Mouse (Mus musculus): ENCODE measurements around the gene Scap. TPM values are rescaled to one million over a fixed set of nuclear protein-coding genes. Genes with fewer than 3 reads are reported as not detected.
"Not testable (repeated sequence)": the region's sequence is repeated elsewhere in the genome, so short reads cannot be mapped to it uniquely, and the experiment has no call there.

Gene Scap
- polyA plus RNA-seq, 1 experiment from 2014 or later = 47.3 TPM

- no peak overlapping the region for H3K9ac ChIP-seq
- no peaks in the 10 kb centered on the region for H3K9me3 ChIP-seq (replicated peaks)
- no peak for ATAC-seq (ENCODE audit: low FRiP score)
- no peak overlapping the region for H3K27ac ChIP-seq
- no peaks in the 10 kb centered on the region for H3K27me3 ChIP-seq
- 84% methylated on average over 5 of the region's 5 CpGs for WGBS
- H3K4me2 ChIP-seq (replicated peaks) = no peak overlapping the region
- peaks cover 44% of the 10 kb centered on the region for H3K36me3 ChIP-seq
- no peaks in the 10 kb centered on the region for H3K4me1 ChIP-seq
- H3K4me3 ChIP-seq = no peak overlapping the region
Observed at GRCm38 (mm10) chr9:110366746-110367145, 33.7 kb downstream of the Scap start.

- no peak overlapping the region for H3K27ac ChIP-seq
- peaks cover 52% of the 10 kb centered on the region for H3K36me3 ChIP-seq
- 93% methylated on average over 3 of the region's 3 CpGs for WGBS
- H3K4me1 ChIP-seq = no peaks in the 10 kb centered on the region
- no peak for ATAC-seq (ENCODE audit: low FRiP score)
- no peaks in the 10 kb centered on the region for H3K9me3 ChIP-seq (replicated peaks)
- no peak overlapping the region for H3K4me2 ChIP-seq (replicated peaks)
- no peaks in the 10 kb centered on the region for H3K27me3 ChIP-seq
- no peak overlapping the region for H3K9ac ChIP-seq
- no peak overlapping the region for H3K4me3 ChIP-seq
Observed at GRCm38 (mm10) chr9:110369860-110370259, 36.8 kb downstream of the Scap start.

- Histone ChIP-seq H3K27me3 (no peaks in the 10 kb centered on the region), H3K4me3 (no peak overlapping the region), H3K4me2 (replicated peaks) (no peak overlapping the region), H3K9me3 (replicated peaks) (no peaks in the 10 kb centered on the region), H3K9ac (no peak overlapping the region), H3K4me1 (no peaks in the 10 kb centered on the region), H3K27ac (no peak overlapping the region), H3K36me3 (peaks cover 66% of the 10 kb centered on the region)
- 95% methylated on average over 13 of the region's 13 CpGs for WGBS
- ATAC-seq (ENCODE audit: low FRiP score) = no peak
Observed at GRCm38 (mm10) chr9:110373871-110374270, 40.8 kb downstream of the Scap start.

GRCm38 (mm10) chr9:110375668-110376067 is 42.6 kb downstream of the Scap start:
- no peak overlapping the region for H3K4me3 ChIP-seq
- no peak for ATAC-seq (ENCODE audit: low FRiP score)
- H3K27ac ChIP-seq = no peak overlapping the region
- H3K27me3 ChIP-seq = no peaks in the 10 kb centered on the region
- H3K9ac ChIP-seq = no peak overlapping the region
- H3K4me1 ChIP-seq = no peaks in the 10 kb centered on the region
- H3K36me3 ChIP-seq = peaks cover 77% of the 10 kb centered on the region
- WGBS = 89% methylated on average over 3 of the region's 3 CpGs
- H3K4me2 ChIP-seq (replicated peaks) = no peak overlapping the region
- no peaks in the 10 kb centered on the region for H3K9me3 ChIP-seq (replicated peaks)

GRCm38 (mm10) chr9:110377655-110378054 is 44.6 kb downstream of the Scap start:
- H3K4me3 ChIP-seq; H3K9me3 ChIP-seq (replicated peaks); H3K9ac ChIP-seq; ATAC-seq (ENCODE audit: low FRiP score); H3K4me2 ChIP-seq (replicated peaks); H3K27me3 ChIP-seq; H3K27ac ChIP-seq; H3K4me1 ChIP-seq: not testable (repeated sequence)
- WGBS = 93% methylated on average over 14 of the region's 15 CpGs
- H3K36me3 ChIP-seq = peaks cover 83% of the 10 kb centered on the region

GRCm38 (mm10) chr9:110379361-110379760 is 46.3 kb downstream of the Scap start:
- peaks cover 83% of the 10 kb centered on the region for H3K36me3 ChIP-seq
- H3K9ac ChIP-seq = no peak overlapping the region

GRCm38 (mm10) chr9:110380662-110381061 is 47.6 kb downstream of the Scap start:
- ATAC-seq (ENCODE audit: low FRiP score) = peak; percentile 33
- H3K27ac ChIP-seq = no peak overlapping the region
- H3K4me2 ChIP-seq (replicated peaks) = no peak overlapping the region
- H3K9ac ChIP-seq = no peak overlapping the region
- no peak overlapping the region for H3K4me3 ChIP-seq
- no peaks in the 10 kb centered on the region for H3K9me3 ChIP-seq (replicated peaks)
- peaks cover 89% of the 10 kb centered on the region for H3K36me3 ChIP-seq
- no peaks in the 10 kb centered on the region for H3K4me1 ChIP-seq
- H3K27me3 ChIP-seq = no peaks in the 10 kb centered on the region; the same call in 1 of the 2 replicates
- WGBS = 47% methylated on average over 21 of the region's 21 CpGs

More at GRCm38 (mm10) chr9:110379361-110379760, 46.3 kb downstream of the Scap start:
- H3K9me3 ChIP-seq (replicated peaks) = no peaks in the 10 kb centered on the region
- ATAC-seq (ENCODE audit: low FRiP score) = no peak
- no peak overlapping the region for H3K4me2 ChIP-seq (replicated peaks)
- H3K27me3 ChIP-seq = no peaks in the 10 kb centered on the region; the same call in 1 of the 2 replicates
- no peak overlapping the region for H3K4me3 ChIP-seq
- H3K27ac ChIP-seq = no peak overlapping the region
- no peaks in the 10 kb centered on the region for H3K4me1 ChIP-seq
- WGBS = 95% methylated on average over 8 of the region's 8 CpGs

- no peak overlapping the region for H3K27ac ChIP-seq
- H3K4me1 ChIP-seq = no peaks in the 10 kb centered on the region
- H3K36me3 ChIP-seq = peaks cover 91% of the 10 kb centered on the region
- 84% methylated on average over 12 of the region's 12 CpGs for WGBS
- H3K9me3 ChIP-seq (replicated peaks) = no peaks in the 10 kb centered on the region
- no peaks in the 10 kb centered on the region; the same call in 1 of the 2 replicates for H3K27me3 ChIP-seq
- H3K4me3 ChIP-seq = no peak overlapping the region
- no peak overlapping the region for H3K4me2 ChIP-seq (replicated peaks)
- no peak for ATAC-seq (ENCODE audit: low FRiP score)
- H3K9ac ChIP-seq = no peak overlapping the region
Observed at GRCm38 (mm10) chr9:110381292-110381691, 48.2 kb downstream of the Scap start.

- no peak for ATAC-seq (ENCODE audit: low FRiP score)
Observed at GRCm38 (mm10) chr9:110384369-110384929, 51.4 kb downstream of the Scap start.

GRCm38 (mm10) chr9:110388011-110388410 is 54.9 kb downstream of the Scap start:
- no peaks in the 10 kb centered on the region for H3K27me3 ChIP-seq
- no peaks in the 10 kb centered on the region for H3K9me3 ChIP-seq (replicated peaks)
- no peak for ATAC-seq (ENCODE audit: low FRiP score)
- no peak overlapping the region for H3K4me3 ChIP-seq
- H3K27ac ChIP-seq = no peak overlapping the region
- peaks cover 99% of the 10 kb centered on the region for H3K36me3 ChIP-seq
- no peak overlapping the region for H3K4me2 ChIP-seq (replicated peaks)
- WGBS = 93% methylated on average over 7 of the region's 7 CpGs
- H3K9ac ChIP-seq = no peak overlapping the region
- H3K4me1 ChIP-seq = no peaks in the 10 kb centered on the region

More at GRCm38 (mm10) chr9:110384369-110384929, 51.4 kb downstream of the Scap start:
- H3K4me3 ChIP-seq = no peak overlapping the region
- WGBS = 87% methylated on average over 7 of the region's 7 CpGs
- H3K4me2 ChIP-seq (replicated peaks) = no peak overlapping the region
- H3K9ac ChIP-seq = no peak overlapping the region
- no peaks in the 10 kb centered on the region; the same call in 1 of the 2 replicates for H3K27me3 ChIP-seq
- no peak overlapping the region for H3K27ac ChIP-seq
- no peaks in the 10 kb centered on the region for H3K9me3 ChIP-seq (replicated peaks)
- peaks cover 93% of the 10 kb centered on the region for H3K36me3 ChIP-seq
- no peaks in the 10 kb centered on the region for H3K4me1 ChIP-seq

GRCm38 (mm10) chr9:110390843-110391242 is 57.8 kb downstream of the Scap start:
- 98% methylated on average over 3 of the region's 3 CpGs for WGBS
- H3K4me2 ChIP-seq (replicated peaks) = no peak overlapping the region
- H3K4me3 ChIP-seq = no peak overlapping the region
- no peaks in the 10 kb centered on the region for H3K4me1 ChIP-seq
- H3K9ac ChIP-seq = no peak overlapping the region
- peaks cover 88% of the 10 kb centered on the region for H3K36me3 ChIP-seq
- H3K27ac ChIP-seq = no peak overlapping the region
- H3K9me3 ChIP-seq (replicated peaks) = no peaks in the 10 kb centered on the region
- H3K27me3 ChIP-seq = no peaks in the 10 kb centered on the region
- ATAC-seq (ENCODE audit: low FRiP score) = no peak

GRCm38 (mm10) chr9:110393295-110393694 is 60.2 kb downstream of the Scap start:
- no peak for ATAC-seq (ENCODE audit: low FRiP score)
- Histone ChIP-seq H3K27me3 (no peaks in the 10 kb centered on the region), H3K9me3 (replicated peaks) (no peaks in the 10 kb centered on the region), H3K27ac (no peak overlapping the region), H3K4me1 (no peaks in the 10 kb centered on the region), H3K9ac (no peak overlapping the region), H3K4me3 (no peak overlapping the region), H3K4me2 (replicated peaks) (no peak overlapping the region), H3K36me3 (peaks cover 80% of the 10 kb centered on the region)
- 87% methylated on average over 4 of the region's 4 CpGs for WGBS

- ATAC-seq (ENCODE audit: low FRiP score) = no peak
- H3K4me3 ChIP-seq = no peak overlapping the region
- no peak overlapping the region for H3K4me2 ChIP-seq (replicated peaks)
- no peaks in the 10 kb centered on the region for H3K27me3 ChIP-seq
- WGBS = 88% methylated on average over 5 of the region's 5 CpGs
- no peak overlapping the region for H3K27ac ChIP-seq
- H3K9me3 ChIP-seq (replicated peaks) = no peaks in the 10 kb centered on the region
- no peak overlapping the region for H3K9ac ChIP-seq
- H3K36me3 ChIP-seq = peaks cover 28% of the 10 kb centered on the region
- H3K4me1 ChIP-seq = no peaks in the 10 kb centered on the region
Observed at GRCm38 (mm10) chr9:110400650-110401049, 67.6 kb downstream of the Scap start.

Measured in hindbrain, embryonic 12.5 days (tissue).